Mouse (Mus musculus) ES-Bruce4 (cell line): ENCODE results near the gene Traf3ip2. TPM values are rescaled to one million over a fixed set of nuclear protein-coding genes. Genes with fewer than 3 reads are reported as not detected.

Experiments used
- H3K27ac ChIP-seq: 2 replicates; pipeline ENCODE4 v1.5.1; 2012; ENCODE audit warnings: low read length, inconsistent platforms; ENCODE audit not compliant: insufficient read depth
- H3K27me3 ChIP-seq: 2 replicates; pipeline ENCODE4 v1.6.1; 2012; ENCODE audit warnings: mild to moderate bottlenecking, low read length, inconsistent platforms; ENCODE audit not compliant: control insufficient read depth, poor library complexity, insufficient read depth, severe bottlenecking
- H3K36me3 ChIP-seq: 2 replicates; pipeline ENCODE4 v1.6.1; 2012; ENCODE audit warnings: inconsistent platforms, mild to moderate bottlenecking, low read length, moderate library complexity; ENCODE audit not compliant: control insufficient read depth, poor library complexity, insufficient read depth, severe bottlenecking
- H3K4me1 ChIP-seq: one replicate; pipeline ENCODE4 v1.8.1; 2011; ENCODE audit warnings: low read length; ENCODE audit not compliant: control insufficient read depth, insufficient read depth
- H3K4me3 ChIP-seq: 2 replicates; pipeline ENCODE4 v1.5.1; 2011; ENCODE audit warnings: low read depth, mild to moderate bottlenecking, low read length
- H3K9ac ChIP-seq: 2 replicates; pipeline ENCODE4 v1.6.1; 2012; ENCODE audit warnings: low read depth, mild to moderate bottlenecking, inconsistent platforms; ENCODE audit not compliant: poor library complexity, severe bottlenecking
- H3K9me3 ChIP-seq: replicated peaks from 2 replicates; pipeline ENCODE4 v1.6.1; 2012; ENCODE audit warnings: mild to moderate bottlenecking, low read length, inconsistent platforms; ENCODE audit not compliant: control insufficient read depth, poor library complexity, insufficient read depth, severe bottlenecking
- CTCF ChIP-seq: IDR thresholded peaks from one replicate; pipeline ENCODE4 v1.8.1; 2011; ENCODE audit warnings: low read depth, low read length
- EP300 ChIP-seq: IDR thresholded peaks from 2 replicates; pipeline ENCODE4 v1.6.1; 2011; ENCODE audit warnings: low read depth, low read length; ENCODE audit not compliant: insufficient read depth
- POLR2A ChIP-seq: IDR thresholded peaks from one replicate; pipeline ENCODE4 v1.8.1; 2011; ENCODE audit warnings: low read length; ENCODE audit not compliant: insufficient read depth
- polyA plus RNA-seq: library from polyadenylated mRNA; stranded (reverse); fragments of >200 nt; gene quantifications from 2 replicates; pipeline ENCODE4 v1.2.4, GENCODE M21; 2011; ENCODE audit warnings: low read depth; ENCODE audit not compliant: missing spikeins, insufficient read depth, insufficient read length

The Traf3ip2 gene
- polyA plus RNA-seq, 1 experiment = 11.9 TPM

DNA sequence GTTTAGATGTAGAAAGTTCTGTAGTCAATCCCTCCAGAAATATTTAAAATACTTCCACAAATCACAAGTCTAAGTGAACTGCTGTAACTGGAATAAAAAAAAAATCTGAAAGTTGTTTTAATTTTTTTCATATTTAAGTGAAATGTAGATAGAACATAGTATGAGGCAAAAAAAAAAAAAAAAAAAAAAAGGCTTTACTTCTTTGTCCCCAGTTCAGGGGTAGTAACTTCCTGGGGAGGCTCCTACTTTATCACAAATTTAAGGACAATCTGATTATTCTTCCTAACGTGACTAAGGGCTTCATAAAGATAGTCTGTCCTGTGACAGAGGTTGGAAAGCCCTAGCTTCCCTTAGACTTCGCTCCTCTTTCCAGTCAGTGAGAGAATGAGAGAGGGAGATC is 79.4 kb downstream of the Traf3ip2 start:
- H3K9ac ChIP-seq = no peak overlapping the region
- no peaks in the 10 kb centered on the region for H3K36me3 ChIP-seq
- H3K27ac ChIP-seq = no peak overlapping the region
- H3K27me3 ChIP-seq = no peaks in the 10 kb centered on the region
- no peaks in the 10 kb centered on the region for H3K4me1 ChIP-seq
- H3K4me3 ChIP-seq = no peak overlapping the region
- no peaks in the 10 kb centered on the region for H3K9me3 ChIP-seq
- TF ChIP-seq CTCF (no peak), EP300 (no peak), POLR2A (no peak)

Other genes starting within 250 kb of the Traf3ip2 start
- 19.1 and 25.5 TPM in 2 replicates for gene Fyn, start 244.1 kb upstream of the Traf3ip2 start, polyA plus RNA-seq
- gene Rev3l, start 119.2 kb downstream of the Traf3ip2 start, polyA plus RNA-seq = 36.9 and 38.0 TPM in 2 replicates